Mouse (Mus musculus): ENCODE results near the gene Cdc73. TPM values are rescaled to one million over a fixed set of nuclear protein-coding genes. Genes with fewer than 3 reads are reported as not detected.

Gene Cdc73
- polyA plus RNA-seq (2015; fragmentation: Nextera tagmentation; extraction: Ambion mirVana) = 18.0 and 18.2 TPM in 2 replicates

- Histone ChIP-seq H3K9me3 (no peaks in the 10 kb centered on the region), H3K4me2 (peak within 1 kb of the TSS; percentile 85), H3K27ac (peak within 1 kb of the TSS; percentile 96), H3K9ac (peak within 1 kb of the TSS; percentile 89), H3K36me3 (replicated peaks) (no peaks in the 10 kb centered on the region), H3K27me3 (replicated peaks) (no peaks in the 10 kb centered on the region), H3K4me3 (peak within 1 kb of the TSS; percentile 96), H3K4me1 (peaks cover 21% of the 10 kb centered on the region)
- under 1% methylated on average over 74 of the region's 74 CpGs for WGBS
- ATAC-seq (replicated peaks) = peak; percentile 100
Observed at GRCm38 (mm10) chr1:143702741-143703262, at the start of gene Cdc73. Gene Cdc73 (minus strand): TSS chr1:143702893.

GRCm38 (mm10) chr1:143745871-143746270 lies 43.2 kb upstream of the Cdc73 start:
- Histone ChIP-seq H3K27ac (no peak overlapping the region), H3K36me3 (replicated peaks) (peaks cover 20% of the 10 kb centered on the region; the same call in 1 of the 2 replicates), H3K9ac (no peak overlapping the region), H3K4me3 (no peak overlapping the region), H3K4me1 (peaks cover 1% of the 10 kb centered on the region), H3K27me3 (replicated peaks) (no peaks in the 10 kb centered on the region), H3K9me3 (no peaks in the 10 kb centered on the region), H3K4me2 (no peak overlapping the region)
- 94% methylated on average over 10 of the region's 10 CpGs for whole genome bisulfite sequencing
- ATAC-seq (replicated peaks) = no peak

GRCm38 (mm10) chr1:143742186-143742585 lies 39.5 kb upstream of the Cdc73 start:
- no peaks in the 10 kb centered on the region for H3K9me3 ChIP-seq
- H3K27me3 ChIP-seq (replicated peaks) = no peaks in the 10 kb centered on the region
- no peak overlapping the region for H3K4me2 ChIP-seq
- no peak overlapping the region for H3K9ac ChIP-seq
- 61% methylated on average over 6 of the region's 6 CpGs for WGBS
- H3K4me1 ChIP-seq = peaks cover 12% of the 10 kb centered on the region
- H3K36me3 ChIP-seq (replicated peaks) = peaks cover 17% of the 10 kb centered on the region; the same call in 1 of the 2 replicates
- H3K4me3 ChIP-seq = no peak overlapping the region
- H3K27ac ChIP-seq = no peak overlapping the region
- no peak for ATAC-seq (replicated peaks)

- no peak for ATAC-seq (replicated peaks)
- H3K27ac ChIP-seq = no peak overlapping the region
Observed at GRCm38 (mm10) chr1:143741331-143741730, 38.6 kb upstream of the Cdc73 start.

GRCm38 (mm10) chr1:143740581-143740980 lies 37.9 kb upstream of the Cdc73 start:
- no peak for ATAC-seq (replicated peaks)
- H3K4me2 ChIP-seq = peak overlapping the region; percentile 77; the same call in 1 of the 2 replicates
- 89% methylated on average over 10 of the region's 10 CpGs for WGBS
- H3K9me3 ChIP-seq = no peaks in the 10 kb centered on the region
- peak overlapping the region; percentile 93; the same call in 1 of the 2 replicates for H3K4me3 ChIP-seq
- H3K27me3 ChIP-seq (replicated peaks) = no peaks in the 10 kb centered on the region
- H3K4me1 ChIP-seq = peaks cover 12% of the 10 kb centered on the region
- H3K36me3 ChIP-seq (replicated peaks) = peaks cover 11% of the 10 kb centered on the region; the same call in 1 of the 2 replicates
- H3K9ac ChIP-seq = no peak overlapping the region
- H3K27ac ChIP-seq = no peak overlapping the region

More at GRCm38 (mm10) chr1:143741331-143741730, 38.6 kb upstream of the Cdc73 start:
- no peak overlapping the region for H3K4me3 ChIP-seq
- H3K4me1 ChIP-seq = peaks cover 12% of the 10 kb centered on the region
- no peaks in the 10 kb centered on the region for H3K27me3 ChIP-seq (replicated peaks)
- 88% methylated on average over 5 of the region's 5 CpGs for WGBS
- no peak overlapping the region for H3K9ac ChIP-seq
- H3K4me2 ChIP-seq = no peak overlapping the region
- no peaks in the 10 kb centered on the region for H3K9me3 ChIP-seq
- H3K36me3 ChIP-seq (replicated peaks) = peaks cover 16% of the 10 kb centered on the region; the same call in 1 of the 2 replicates

- Histone ChIP-seq H3K4me2 (peak overlapping the region; percentile 77), H3K36me3 (replicated peaks) (peaks cover 1% of the 10 kb centered on the region; the same call in 1 of the 2 replicates), H3K4me3 (peak overlapping the region; percentile 93), H3K27me3 (replicated peaks) (no peaks in the 10 kb centered on the region), H3K27ac (peak overlapping the region; percentile 95), H3K9ac (peak overlapping the region; percentile 92), H3K9me3 (no peaks in the 10 kb centered on the region), H3K4me1 (peaks cover 12% of the 10 kb centered on the region)
- peak; percentile 96 for ATAC-seq (replicated peaks)
- under 1% methylated on average over 70 of the region's 71 CpGs for WGBS
Observed at GRCm38 (mm10) chr1:143739361-143740350, 37.0 kb upstream of the Cdc73 start.

GRCm38 (mm10) chr1:143738811-143739210 lies 36.1 kb upstream of the Cdc73 start:
- Histone ChIP-seq H3K4me3 (peak overlapping the region; percentile 93), H3K9ac (peak overlapping the region; percentile 92), H3K9me3 (no peaks in the 10 kb centered on the region), H3K27me3 (replicated peaks) (no peaks in the 10 kb centered on the region), H3K27ac (peak overlapping the region; percentile 95), H3K4me1 (peaks cover 12% of the 10 kb centered on the region), H3K4me2 (peak overlapping the region; percentile 77), H3K36me3 (replicated peaks) (no peaks in the 10 kb centered on the region; the same call in 1 of the 2 replicates)
- WGBS = 32% methylated on average over 11 of the region's 11 CpGs
- ATAC-seq (replicated peaks) = peak; percentile 30

GRCm38 (mm10) chr1:143733914-143734410 lies 31.3 kb upstream of the Cdc73 start:
- no peak overlapping the region for H3K4me3 ChIP-seq
- no peak overlapping the region for H3K9ac ChIP-seq
- H3K4me2 ChIP-seq = no peak overlapping the region
- H3K9me3 ChIP-seq = no peaks in the 10 kb centered on the region
- no peak for ATAC-seq (replicated peaks)
- H3K27me3 ChIP-seq (replicated peaks) = no peaks in the 10 kb centered on the region
- 67% methylated on average over 5 of the region's 5 CpGs for WGBS
- no peaks in the 10 kb centered on the region for H3K4me1 ChIP-seq
- no peak overlapping the region for H3K27ac ChIP-seq
- no peaks in the 10 kb centered on the region for H3K36me3 ChIP-seq (replicated peaks)

- no peak for ATAC-seq (replicated peaks)
- no peak overlapping the region for H3K4me2 ChIP-seq
- no peaks in the 10 kb centered on the region for H3K4me1 ChIP-seq
- H3K36me3 ChIP-seq (replicated peaks) = no peaks in the 10 kb centered on the region
- no peak overlapping the region for H3K9ac ChIP-seq
- no peaks in the 10 kb centered on the region for H3K27me3 ChIP-seq (replicated peaks)
- no peak overlapping the region for H3K27ac ChIP-seq
- no peak overlapping the region for H3K4me3 ChIP-seq
- no peaks in the 10 kb centered on the region for H3K9me3 ChIP-seq
- WGBS = 49% methylated on average over 4 of the region's 4 CpGs
Observed at GRCm38 (mm10) chr1:143731691-143732090, 29.0 kb upstream of the Cdc73 start.

GRCm38 (mm10) chr1:143730899-143731298 lies 28.2 kb upstream of the Cdc73 start:
- 86% methylated on average over 2 of the region's 2 CpGs for WGBS

GRCm38 (mm10) chr1:143727701-143728445 lies 25.2 kb upstream of the Cdc73 start:
- no peaks in the 10 kb centered on the region for H3K36me3 ChIP-seq (replicated peaks)
- H3K4me1 ChIP-seq = no peaks in the 10 kb centered on the region
- H3K27me3 ChIP-seq (replicated peaks) = no peaks in the 10 kb centered on the region
- no peak overlapping the region for H3K4me2 ChIP-seq
- no peak overlapping the region for H3K27ac ChIP-seq
- no peaks in the 10 kb centered on the region for H3K9me3 ChIP-seq
- no peak for ATAC-seq (replicated peaks)
- H3K9ac ChIP-seq = no peak overlapping the region
- WGBS = 80% methylated on average over 9 of the region's 9 CpGs
- no peak overlapping the region for H3K4me3 ChIP-seq

More at GRCm38 (mm10) chr1:143730899-143731298, 28.2 kb upstream of the Cdc73 start:
- H3K4me3 ChIP-seq = no peak overlapping the region
- H3K9me3 ChIP-seq = no peaks in the 10 kb centered on the region
- H3K4me2 ChIP-seq = no peak overlapping the region
- H3K36me3 ChIP-seq (replicated peaks) = no peaks in the 10 kb centered on the region
- no peak overlapping the region for H3K9ac ChIP-seq
- no peaks in the 10 kb centered on the region for H3K4me1 ChIP-seq
- H3K27ac ChIP-seq = no peak overlapping the region
- ATAC-seq (replicated peaks) = no peak
- no peaks in the 10 kb centered on the region for H3K27me3 ChIP-seq (replicated peaks)
